Mouse (Mus musculus): ENCODE data around the gene Cdc6.

Gene Cdc6

GRCm38 (mm10) chr11:98972801-98973360 is 65.3 kb downstream of the Cdc6 start:
- intact Hi-C loops (cut with DNase I) = loop anchor here (2.0 kb wide), 1 partner anchor 50 kb away; no protein-coding TSS in a partner anchor
